Mouse (Mus musculus) thymus, postnatal 36 days (tissue): ENCODE data around the gene Trmt1.
A peak's percentile ranks its signal among the peaks of the same experiment; 100 is the strongest.

ENCODE experiments used
- DNase-seq, 2 experiments: peaks; one replicate each; pipeline ENCODE4 v3.0.0; 2022; ENCODE audit warnings: mixed read lengths in 2 of 2

The Trmt1 gene

DNA sequence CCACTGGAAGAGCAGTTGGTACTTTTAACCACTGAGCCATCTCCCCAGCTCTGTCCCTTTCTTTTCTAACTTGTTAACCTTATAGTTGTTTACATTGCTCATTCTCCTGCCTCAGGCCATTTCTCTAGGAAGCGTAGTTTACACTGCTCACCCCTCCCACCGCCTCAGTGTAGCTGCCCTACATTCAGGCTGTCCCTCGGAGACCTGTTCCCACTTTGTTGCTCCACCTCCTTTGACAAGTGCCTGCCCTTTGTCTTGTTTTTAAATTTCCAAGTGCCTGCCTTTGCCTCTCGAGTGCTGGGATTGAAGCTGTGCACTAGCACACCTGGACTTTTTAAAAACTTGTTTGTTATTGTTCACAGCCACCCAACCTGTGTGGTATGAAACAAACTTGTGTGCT is 7.2 kb downstream of the Trmt1 start:
- DNase-seq, result no peak

DNA sequence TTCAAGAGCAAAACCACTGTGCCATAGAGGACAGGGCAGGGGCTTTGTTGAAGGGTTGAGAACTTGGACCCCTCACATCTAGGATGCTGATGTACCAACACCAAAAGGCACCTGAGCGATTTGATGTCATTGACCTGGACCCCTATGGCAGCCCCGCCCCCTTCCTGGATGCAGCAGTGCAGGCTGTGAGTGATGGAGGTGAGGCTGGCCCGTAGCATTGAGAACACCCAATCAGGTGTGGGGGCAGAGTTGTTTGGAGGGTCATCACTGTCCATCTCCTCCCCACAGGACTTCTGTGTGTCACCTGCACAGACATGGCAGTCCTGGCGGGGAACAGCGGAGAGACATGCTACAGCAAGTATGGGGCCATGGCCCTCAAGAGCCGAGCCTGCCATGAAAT is 9.0 kb downstream of the Trmt1 start:
- no peak for DNase-seq

DNA sequence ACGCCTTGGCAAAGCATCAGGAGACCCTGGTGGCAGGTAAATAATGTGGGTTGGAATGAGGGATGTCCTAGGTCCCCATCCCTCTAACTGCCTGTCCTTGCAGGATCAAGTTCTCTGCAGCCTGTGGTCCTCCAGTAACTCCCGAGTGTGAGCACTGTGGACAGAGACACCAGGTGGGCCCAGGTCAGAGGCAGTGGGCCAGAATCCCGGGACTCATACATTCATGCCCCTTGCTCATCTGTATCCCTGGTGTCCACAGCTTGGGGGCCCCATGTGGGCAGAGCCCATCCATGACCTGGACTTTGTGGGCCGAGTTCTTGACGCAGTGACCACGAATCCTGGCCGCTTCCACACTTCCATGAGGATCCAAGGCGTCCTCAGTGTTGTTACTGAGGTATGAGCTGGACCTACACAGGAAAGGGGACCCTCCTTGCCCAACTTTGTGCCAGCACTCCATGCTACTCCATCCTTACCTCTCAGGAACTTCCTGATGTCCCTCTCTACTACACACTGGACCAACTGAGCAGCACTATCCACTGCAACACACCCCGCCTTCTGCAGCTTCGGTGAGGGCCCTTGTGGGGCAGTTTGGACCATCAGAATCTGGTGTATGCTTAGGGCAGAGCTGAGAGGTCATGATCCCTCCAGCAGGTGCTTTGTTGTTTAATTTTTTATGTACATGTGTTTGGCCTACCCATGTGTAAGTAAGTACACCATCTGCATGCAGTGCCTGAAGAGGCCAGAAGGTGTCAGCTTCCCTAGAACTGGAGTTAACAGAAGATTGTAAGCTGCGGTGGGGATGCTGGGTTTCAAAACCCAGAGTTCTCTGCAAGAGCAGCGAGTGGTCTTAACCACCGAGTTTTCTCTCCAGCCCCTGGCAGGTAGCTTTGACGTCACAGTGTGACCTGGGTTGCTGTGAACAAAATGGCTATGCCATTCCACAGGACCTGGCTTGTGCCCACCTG is 11.3 kb downstream of the Trmt1 start:
- DNase-seq, result peak; percentile 56 to 59

DNA sequence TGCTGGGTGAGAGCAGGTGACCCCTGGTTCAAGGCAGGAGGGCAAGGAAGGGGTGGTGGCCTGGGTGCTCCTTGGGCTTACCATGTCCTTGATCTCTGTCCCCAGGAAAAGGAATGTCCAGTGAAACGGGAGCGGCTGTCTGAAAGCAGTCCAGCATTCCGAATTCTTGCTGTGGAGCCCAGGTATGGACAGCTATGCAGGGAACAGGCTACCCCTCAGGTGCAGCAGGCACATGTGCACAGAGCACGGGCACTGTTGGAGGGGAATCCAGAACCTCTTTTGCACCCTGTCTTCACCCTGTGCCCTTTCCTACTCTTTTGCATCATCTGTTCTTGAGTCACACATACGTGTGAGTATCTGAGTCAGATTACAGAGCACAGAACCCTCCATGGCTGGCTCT is 12.2 kb downstream of the Trmt1 start:
- DNase-seq, result no peak

DNA sequence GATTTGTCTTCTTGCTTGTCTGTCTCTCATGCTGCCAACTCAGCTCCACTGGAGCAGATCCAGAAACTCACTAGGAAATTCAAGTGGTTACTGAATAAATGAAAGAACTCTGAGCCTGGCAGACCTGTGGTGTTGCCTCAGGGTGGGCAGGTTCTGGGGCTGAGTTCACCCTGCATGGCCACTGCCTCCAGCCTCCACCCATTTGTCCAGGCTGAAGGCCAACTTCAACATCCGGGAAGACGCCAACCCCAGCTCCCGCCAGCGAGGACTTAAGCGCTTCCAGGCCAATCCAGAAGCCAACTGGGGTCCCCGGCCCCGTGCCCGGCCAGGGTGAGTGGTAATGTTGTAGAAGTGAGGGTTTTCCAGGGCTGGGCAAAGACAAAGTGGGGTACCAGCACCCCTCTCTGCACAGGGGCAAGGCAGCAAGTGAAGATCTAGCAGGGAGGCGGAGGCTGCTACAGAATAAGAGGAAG is 12.9 kb downstream of the Trmt1 start:
- peak in 1 of 2 experiments; percentile 24 for DNase-seq

DNA sequence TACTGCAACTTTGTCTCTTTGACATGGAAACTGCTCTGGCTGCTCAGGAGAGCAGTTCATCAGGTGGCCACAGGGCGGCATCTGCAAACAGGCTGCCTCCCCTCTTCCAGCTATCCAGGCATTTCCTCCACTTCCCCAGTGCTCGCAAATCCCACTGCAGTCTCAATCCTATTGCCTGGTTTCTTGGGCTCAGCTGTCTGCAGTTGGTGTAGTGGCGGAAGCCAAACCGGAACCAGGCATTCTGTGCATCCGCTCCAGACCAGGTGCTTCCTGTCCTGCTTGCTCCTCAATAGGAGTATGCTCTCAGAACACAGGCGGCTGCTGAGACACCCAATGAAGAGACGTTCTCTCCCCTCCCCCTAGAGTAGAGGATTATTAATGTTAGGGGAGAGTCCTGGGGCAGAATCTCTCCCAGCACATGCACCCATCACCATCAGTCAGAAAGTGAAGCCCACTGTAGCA is 13.8 kb downstream of the Trmt1 start:
- peak; percentile 72 to 78 for DNase-seq

DNA sequence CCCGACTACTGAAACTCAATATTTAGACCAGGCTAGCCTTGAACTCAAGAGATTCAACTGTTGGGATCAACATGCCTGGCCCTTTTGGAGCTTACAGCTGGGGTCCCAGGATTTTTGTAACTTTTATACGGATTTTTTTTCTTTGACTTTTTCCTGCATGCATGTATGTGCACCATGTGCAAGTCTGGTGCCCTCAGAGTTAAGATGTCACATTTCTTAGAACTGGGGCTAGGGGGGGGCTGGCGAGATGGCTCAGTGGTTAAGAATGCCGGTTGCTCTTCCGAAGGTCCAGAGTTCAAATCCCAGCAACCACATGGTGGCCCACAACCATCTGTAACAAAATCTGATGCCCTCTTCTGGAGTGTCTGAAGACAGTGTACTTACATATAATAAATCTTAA is 14.4 kb downstream of the Trmt1 start:
- peak in 1 of 2 experiments; percentile 27 for DNase-seq

DNA sequence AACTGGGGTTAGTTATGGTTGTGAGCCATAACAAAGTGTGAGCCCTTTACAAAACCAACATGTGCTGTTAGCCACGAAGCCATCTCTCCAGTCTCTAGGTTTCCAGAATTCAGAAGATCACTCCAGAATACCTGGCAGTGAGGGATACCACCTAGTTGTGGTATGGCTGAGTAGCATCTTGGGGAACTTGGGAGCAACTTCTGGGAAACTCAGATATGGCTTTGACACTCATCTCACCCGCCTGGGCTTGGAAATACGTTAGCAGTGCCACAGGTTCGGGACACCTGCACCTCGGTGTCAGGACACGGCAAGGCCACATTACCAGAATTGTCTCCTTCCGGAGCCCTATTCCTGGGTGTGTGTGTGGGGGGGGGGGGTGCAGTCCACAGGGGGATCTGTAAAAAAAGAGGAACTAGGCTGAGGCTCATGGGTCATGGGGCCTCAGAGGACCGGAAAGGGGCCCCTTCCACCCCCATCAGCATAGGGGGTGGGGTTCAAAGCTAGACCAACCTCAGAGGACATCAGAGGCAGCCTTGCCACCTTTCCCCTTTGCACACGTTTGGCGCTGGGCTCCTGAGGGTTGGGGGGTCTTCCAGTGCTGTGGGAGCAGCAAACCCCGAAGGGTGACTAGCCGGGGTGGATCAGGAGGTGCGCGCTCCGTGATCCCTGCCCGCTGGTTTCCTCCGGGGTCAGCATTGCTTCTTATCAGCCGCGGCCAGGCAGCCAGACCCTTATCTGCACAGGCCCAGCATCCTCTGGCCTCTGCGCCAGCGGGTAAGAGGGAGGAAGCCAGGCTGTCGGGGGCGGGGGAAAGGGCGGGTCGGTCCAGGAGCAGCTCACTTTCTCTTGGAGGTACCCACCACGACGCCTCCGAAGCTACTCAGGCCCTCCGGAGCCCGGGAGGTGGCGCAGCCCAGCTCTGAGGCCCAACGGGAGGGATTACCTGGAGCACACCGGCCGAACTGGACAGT is 15.1 kb downstream of the Trmt1 start, which contains the start of gene Lyl1:
Gene Lyl1 (plus strand): TSS at position 517 of the 971 bp plus-strand sequence.
- peak; percentile 45 to 55 for DNase-seq

DNA sequence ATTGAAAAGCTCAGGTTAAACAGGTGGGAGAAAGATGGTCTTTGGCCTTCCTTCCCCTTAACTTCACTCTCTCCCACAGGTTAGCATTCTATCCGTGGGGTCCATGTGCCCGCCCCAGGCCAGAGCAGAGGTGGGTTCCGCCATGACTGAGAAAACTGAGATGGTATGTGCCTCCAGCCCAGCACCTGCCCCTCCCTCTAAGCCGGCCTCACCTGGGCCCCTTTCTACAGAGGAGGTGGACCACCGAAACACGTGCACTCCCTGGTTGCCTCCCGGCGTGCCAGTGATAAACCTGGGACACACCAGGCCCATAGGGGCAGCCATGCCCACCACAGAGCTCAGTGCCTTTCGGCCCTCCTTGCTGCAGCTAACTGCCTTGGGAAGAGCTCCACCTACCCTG is 16.5 kb downstream of the Trmt1 start:
- peak in 1 of 2 experiments; percentile 21 for DNase-seq

DNA sequence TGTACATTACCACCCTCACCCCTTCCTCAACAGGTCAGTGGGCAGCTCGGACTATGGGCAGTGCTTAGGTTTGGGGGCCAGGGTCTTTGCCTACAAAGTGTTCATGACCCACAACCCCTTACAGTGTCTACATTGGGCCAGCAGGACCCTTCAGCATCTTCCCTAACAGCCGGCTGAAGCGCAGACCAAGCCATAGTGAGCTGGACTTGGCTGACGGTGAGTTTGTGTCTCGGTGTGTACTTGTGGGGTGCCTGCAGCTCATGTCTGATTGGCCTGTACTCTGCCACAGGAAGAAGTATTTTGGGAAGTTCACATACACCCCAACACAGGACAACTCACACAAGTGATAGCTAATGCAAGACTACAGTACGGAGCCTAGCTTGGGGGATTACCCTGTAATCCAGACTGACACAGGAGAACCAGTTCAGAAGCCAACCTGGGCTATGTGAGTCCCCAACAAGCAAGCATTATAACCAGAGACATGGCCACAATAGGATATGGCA is 16.9 kb downstream of the Trmt1 start:
- DNase-seq, result no peak

DNA sequence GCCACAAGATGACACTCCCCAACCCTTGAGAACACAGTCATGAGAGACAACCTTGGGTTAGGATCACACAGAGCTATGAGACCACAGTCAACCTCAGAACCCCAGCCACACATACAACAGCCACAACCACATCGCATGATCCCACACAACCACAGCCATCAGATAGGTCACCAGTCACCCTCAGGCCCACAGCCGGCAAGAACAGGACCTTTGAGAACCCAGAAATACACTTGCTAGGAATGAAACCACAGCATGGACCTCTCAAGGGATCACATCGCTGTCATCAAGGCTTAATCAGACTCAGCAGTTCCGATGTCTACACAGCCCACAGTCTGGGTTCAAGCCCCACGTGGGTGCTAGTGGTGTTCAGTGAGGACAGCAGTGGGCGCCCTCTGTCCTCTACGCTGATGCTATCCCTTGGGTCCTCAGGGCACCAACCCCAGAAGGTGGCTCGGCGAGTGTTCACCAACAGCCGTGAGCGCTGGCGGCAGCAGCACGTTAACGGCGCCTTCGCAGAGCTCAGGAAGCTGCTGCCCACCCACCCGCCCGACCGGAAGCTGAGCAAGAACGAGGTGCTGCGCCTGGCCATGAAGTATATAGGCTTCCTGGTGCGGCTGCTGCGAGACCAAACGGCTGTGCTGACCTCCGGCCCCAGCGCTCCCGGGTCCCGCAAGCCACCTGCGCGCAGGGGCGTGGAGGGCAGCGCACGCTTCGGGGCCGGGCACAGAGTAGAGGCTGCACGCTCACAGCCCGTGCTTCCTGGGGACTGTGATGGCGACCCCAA is 17.6 kb downstream of the Trmt1 start:
- peak; percentile 56 to 65 for DNase-seq

DNA sequence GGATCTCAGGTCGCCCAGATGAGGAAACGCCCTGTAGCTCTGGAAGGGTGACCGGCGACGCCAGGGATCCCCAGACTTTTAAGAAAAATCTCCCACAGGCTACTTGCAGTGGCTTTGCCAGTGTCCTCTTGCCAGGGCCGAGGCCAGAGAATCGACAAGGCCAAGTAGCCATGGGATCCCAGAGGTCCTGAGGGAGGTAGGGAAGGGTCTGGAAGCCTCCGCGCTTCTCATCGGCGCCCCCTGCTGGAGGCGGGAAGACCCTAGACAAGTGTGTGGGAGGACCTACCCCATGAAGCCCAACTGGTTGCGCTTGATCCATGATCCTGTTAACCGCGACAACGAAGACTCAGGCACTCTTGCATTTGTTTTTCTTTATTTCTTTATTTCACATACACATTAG is 18.2 kb downstream of the Trmt1 start:
- peak; percentile 85 to 88 for DNase-seq

DNA sequence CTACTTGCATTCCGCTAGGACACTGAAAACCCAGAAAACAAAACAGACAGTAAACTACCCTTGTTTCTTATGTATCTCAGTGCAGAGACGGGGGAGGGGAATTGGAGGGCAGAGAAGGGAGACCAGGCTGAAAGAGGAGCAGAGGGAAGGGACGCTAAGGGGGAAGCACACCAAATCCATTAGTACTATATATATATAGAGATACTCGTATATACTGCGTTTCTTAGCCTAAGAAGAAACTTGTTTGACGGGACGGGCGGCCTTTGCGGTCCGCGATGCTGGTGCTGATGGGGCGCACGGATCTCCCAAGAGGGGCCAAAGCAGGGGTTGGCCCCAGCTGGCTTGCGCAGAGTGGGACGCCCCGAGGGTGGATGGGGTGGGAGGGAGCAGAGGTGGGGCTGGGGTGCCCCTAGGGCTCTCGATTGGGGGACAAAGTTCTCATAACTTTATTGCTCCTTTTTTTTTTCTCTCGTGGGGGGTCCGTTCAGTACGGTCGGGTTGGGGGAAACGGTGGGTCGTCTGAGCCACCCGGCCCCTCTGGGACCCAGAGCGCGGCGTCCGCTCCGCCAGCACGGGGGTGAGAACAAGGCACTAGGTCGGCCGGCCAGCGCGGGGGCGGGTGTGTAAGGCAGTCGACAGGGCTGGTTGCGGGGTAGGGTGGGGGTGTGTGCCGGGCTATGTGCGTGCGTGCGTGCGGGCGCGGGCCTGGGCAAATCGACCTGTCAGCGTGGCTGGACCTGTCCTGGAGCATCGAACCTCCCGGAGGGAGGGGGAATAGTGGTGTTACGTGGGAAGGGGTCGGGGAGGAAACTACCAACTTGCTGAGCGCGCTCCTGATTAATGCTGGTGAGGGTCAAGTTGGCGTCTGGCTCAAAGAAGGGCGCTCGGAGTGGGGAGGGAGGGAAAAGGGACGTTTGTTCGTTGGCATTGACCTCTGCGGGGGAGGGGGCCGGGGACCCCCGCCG is 19.0 kb downstream of the Trmt1 start:
- DNase-seq, result peak; percentile 25 to 49

DNA sequence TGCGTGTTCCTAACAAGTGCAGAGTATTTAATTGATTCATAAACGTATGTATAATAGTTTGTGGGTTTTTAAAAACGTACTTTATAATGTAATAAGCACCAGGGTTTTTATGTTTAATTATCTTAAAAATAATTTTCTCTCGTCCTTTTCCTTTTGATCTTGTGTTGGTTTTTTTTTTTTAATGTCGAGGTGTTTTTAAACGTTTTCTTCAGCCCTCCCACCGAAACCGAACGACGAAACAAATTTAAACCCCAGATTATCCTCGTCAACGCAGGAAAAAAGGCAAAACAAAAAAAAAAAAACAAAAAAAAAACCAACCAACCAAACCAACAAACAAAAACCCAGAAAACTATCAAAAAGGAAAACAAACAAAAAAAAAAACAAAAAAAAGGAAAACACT is 19.9 kb downstream of the Trmt1 start:
- no peak for DNase-seq

DNA sequence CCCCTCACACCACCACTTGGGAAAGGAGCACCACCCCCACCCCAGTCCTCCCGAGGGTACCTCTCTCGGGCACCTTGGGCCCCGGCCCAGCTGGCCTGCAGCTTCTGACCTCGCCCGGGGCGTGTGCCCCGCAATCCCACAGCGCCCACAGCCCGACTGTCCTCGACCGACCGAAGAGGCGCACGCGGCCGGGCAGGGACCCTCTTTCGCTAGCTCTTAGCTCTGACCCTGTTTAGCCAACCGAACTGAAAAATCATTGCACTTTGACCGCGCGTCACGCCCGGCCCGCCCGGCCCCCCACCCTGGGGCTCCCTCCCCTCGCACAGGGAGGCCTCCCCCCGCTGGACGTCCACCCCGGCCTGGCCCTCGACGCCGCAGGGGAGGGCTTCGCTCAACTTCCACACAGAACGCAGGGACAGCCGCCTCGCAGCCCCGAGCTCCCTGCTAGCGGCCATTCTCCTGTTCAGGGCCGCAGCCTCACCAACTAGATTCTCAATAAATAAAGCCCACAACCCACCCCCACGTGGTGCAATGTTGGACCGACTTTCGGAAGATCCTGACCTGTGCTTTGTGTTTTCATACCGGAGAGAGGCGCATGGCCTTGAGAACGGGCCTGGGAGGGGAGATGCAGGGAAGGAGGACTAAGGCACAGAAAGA is 20.6 kb downstream of the Trmt1 start:
- DNase-seq, result peak; percentile 12 to 30

DNA sequence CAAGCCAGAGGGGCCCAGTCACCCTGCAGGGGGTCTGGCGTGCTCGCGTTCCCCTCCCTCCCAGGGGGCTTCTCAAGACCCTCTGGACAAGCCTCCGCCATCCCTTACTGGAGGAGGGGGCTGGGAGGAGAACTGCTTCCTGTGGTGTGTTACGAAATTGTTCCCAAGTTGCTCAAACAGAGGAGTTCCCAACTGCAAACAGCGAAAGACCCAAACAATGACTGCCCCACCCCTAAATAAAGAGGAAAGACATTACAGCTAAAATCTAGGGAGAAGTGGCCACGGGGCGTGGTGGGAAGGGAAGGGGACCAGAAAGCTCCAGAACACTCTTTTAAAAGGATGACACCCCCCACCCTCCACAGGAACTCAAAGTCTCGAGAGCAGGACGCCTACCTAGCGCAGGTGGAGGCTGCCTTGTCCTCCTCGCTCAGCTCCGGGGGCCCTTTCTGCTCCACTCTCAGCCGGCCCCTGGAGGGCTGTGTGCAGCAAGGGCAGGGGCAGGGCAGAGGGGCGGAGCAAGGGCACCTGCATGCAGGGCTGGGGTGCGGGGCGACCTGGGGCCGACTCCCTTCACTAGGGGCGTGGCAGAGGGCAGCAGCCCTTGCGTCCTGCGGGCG is 21.3 kb downstream of the Trmt1 start:
- peak; percentile 38 to 68 for DNase-seq

DNA sequence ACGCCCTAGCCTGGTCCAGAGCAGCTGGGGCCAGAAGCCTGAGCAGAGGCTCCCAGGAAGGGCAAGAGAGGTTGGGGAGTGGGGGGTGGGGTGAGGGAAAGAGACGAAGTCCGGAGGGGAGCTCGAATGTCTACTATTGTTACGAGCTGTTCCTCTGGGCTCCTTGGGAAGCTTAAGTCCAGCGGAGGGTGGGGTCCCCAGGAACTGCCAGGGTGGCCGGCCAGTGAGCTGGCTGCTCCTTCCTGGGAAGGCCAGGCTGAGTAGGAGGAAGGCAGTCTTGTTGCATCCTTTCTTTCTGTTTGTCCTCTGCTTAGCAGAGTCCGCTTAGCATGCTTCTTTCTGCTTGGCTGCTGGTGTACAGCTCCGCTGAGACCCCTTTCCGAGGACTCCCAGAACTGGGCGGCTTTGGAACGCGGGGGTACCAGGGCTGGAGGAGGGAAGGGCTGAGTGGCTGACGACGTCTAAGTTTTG is 22.0 kb downstream of the Trmt1 start:
- no peak for DNase-seq

DNA sequence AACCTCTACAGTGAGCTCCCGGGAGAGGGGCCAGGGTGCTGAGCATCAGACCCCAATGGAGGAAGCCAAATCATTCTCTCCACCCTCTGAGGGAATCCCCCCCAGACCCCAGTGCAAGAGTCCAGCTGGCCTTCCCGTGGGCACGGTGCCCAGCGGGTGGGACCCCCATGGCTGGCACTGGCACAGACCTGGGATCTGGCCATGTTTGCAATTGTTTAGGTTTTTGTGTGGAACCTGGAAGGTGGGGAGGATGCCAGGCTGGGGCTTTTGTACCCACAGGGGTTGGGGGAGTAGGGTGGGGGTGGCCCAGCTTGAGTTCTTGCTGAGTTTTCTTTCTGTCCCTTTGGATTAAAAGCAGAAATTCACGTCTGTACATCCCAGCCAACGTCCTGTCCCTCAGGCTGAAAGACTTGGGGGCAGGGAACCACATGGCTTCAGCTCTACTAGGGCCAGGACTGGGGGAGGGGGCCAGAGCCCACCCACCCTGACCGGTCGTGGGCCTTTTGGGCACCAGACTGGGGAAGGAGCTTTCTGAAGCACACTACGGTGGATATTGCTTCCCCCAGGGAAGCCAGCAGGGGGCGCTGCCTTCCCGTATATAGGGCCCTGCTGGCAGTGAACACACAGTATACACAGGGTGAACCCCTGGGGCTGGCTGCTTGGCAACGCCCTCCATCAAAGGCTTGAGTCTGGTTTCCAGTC is 22.8 kb downstream of the Trmt1 start:
- DNase-seq, result peak; percentile 80 to 81

DNA sequence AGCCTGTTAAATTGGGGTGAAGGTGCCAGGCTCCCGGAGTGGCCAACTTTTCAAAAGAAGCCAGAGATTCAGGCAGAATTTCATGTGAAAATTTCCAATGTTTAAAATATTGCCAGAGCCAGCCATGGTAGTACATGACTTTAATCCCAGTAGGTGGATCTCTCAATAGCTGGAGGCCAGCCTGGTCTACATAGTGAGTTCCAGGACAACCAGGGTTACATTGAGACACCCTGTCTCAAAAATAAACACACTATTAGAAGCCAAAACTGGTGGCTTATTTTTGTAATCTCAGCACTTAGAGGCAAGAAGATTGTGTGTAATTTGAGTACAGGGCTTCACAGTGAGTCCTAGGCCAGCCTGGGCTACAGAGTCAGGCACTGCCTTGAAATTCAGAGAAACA is 23.8 kb downstream of the Trmt1 start:
- DNase-seq, result no peak
